Mouse (Mus musculus) adipocyte (in vitro differentiated cells): ENCODE measurements around the gene Fam136a.
"Not testable (repeated sequence)": the region's sequence is repeated elsewhere in the genome, so short reads cannot be mapped to it uniquely, and the experiment has no call there.

Experiments used
- DNase-seq: peaks from one replicate; pipeline ENCODE4 v3.0.0-alpha.2; 2016; ENCODE audit warnings: low spot score

Fam136a gene

GRCm38 (mm10) chr6:86366853-86367249, 1.4 kb downstream of the Fam136a start:
- no peak for DNase-seq

- no peak for DNase-seq
These were observed 3.0 kb downstream of the Fam136a start for GRCm38 (mm10) chr6:86368479-86368878.

GRCm38 (mm10) chr6:86370093-86370713, 4.8 kb downstream of the Fam136a start:
- peak; percentile 59 for DNase-seq

- DNase-seq: no peak
These were observed 5.4 kb downstream of the Fam136a start, which contains the start of gene Snrpg for GRCm38 (mm10) chr6:86370764-86371339. Gene Snrpg (plus strand): TSS chr6:86371304.

- peak; percentile 97 for DNase-seq
These were observed 6.0 kb downstream of the Fam136a start for GRCm38 (mm10) chr6:86371340-86371911.

- no peak for DNase-seq
These were observed 6.6 kb downstream of the Fam136a start for GRCm38 (mm10) chr6:86371950-86372516.

- DNase-seq: no peak
These were observed 8.1 kb downstream of the Fam136a start for GRCm38 (mm10) chr6:86373556-86373955.

- peak; percentile 49 for DNase-seq
These were observed 12.9 kb downstream of the Fam136a start for GRCm38 (mm10) chr6:86378341-86378740.

- DNase-seq: not testable (repeated sequence)
These were observed 14.7 kb downstream of the Fam136a start for GRCm38 (mm10) chr6:86380112-86380511.

- DNase-seq: no peak
These were observed 17.1 kb downstream of the Fam136a start for GRCm38 (mm10) chr6:86382551-86382950.

GRCm38 (mm10) chr6:86383370-86383769, 17.9 kb downstream of the Fam136a start:
- no peak for DNase-seq

- no peak for DNase-seq
These were observed 19.2 kb downstream of the Fam136a start for GRCm38 (mm10) chr6:86384692-86385091.

GRCm38 (mm10) chr6:86385362-86386104, 20.1 kb downstream of the Fam136a start:
- DNase-seq: no peak

GRCm38 (mm10) chr6:86387313-86387712, 21.9 kb downstream of the Fam136a start:
- DNase-seq: no peak

- no peak for DNase-seq
These were observed 23.0 kb downstream of the Fam136a start for GRCm38 (mm10) chr6:86388461-86388860.

- DNase-seq: no peak
These were observed 25.9 kb downstream of the Fam136a start for GRCm38 (mm10) chr6:86391326-86391725.

- DNase-seq: no peak
These were observed 27.7 kb downstream of the Fam136a start for GRCm38 (mm10) chr6:86393187-86393586.

- no peak for DNase-seq
These were observed 28.8 kb downstream of the Fam136a start for GRCm38 (mm10) chr6:86394078-86394720.

- no peak for DNase-seq
These were observed 29.6 kb downstream of the Fam136a start for GRCm38 (mm10) chr6:86395021-86395420.

GRCm38 (mm10) chr6:86395969-86396368, 30.5 kb downstream of the Fam136a start:
- DNase-seq: no peak

- DNase-seq: peak; percentile 88
These were observed 31.3 kb downstream of the Fam136a start, which contains the start of gene Pcyox1 for GRCm38 (mm10) chr6:86396581-86397256. Gene Pcyox1 (minus strand): TSS chr6:86397154.
